Mouse (Mus musculus): ENCODE results near the gene Helz. TPM values are rescaled to one million over a fixed set of nuclear protein-coding genes. Genes with fewer than 3 reads are reported as not detected.

Gene Helz
- polyA plus RNA-seq, 1 experiment, result 17.1 TPM

GRCm38 (mm10) chr11:107743100-107743499 lies 195.4 kb downstream of the Helz start:
- Histone ChIP-seq H3K27ac (ENCODE audit: insufficient read depth, low read length) (no peak overlapping the region), H3K4me3 (ENCODE audit: insufficient read depth, low read length) (no peak overlapping the region), H3K4me1 (ENCODE audit: control insufficient read depth, insufficient read depth, low read length) (peaks cover 2% of the 10 kb centered on the region; the same call in 1 of the 2 replicates)
- no peak for TF ChIP-seq POLR2A (IDR thresholded peaks at IDR 0.05; ENCODE audit: extremely low read depth, insufficient read depth, low read length)
- TF ChIP-seq CTCF (IDR thresholded peaks at IDR 0.05; ENCODE audit: extremely low read depth, insufficient read depth, low read length), result no peak

Other genes starting within 250 kb of the Helz start
- 34.7 and 35.6 TPM in 2 replicates for gene Pitpnc1, start 77.2 kb upstream of the Helz start, polyA plus RNA-seq (2012; rRNA removed)
- gene Psmd12, start 68.4 kb upstream of the Helz start, polyA plus RNA-seq (2012; rRNA removed), result 56.7 and 57.3 TPM in 2 replicates
- 0.33 TPM in 1 of 2 replicates, not detected in the other for gene Cacng1, start 168.6 kb downstream of the Helz start, polyA plus RNA-seq (2012; rRNA removed)
- gene Cacng4, start 246.6 kb downstream of the Helz start, polyA plus RNA-seq (2012; rRNA removed), result 20.2 and 25.5 TPM in 2 replicates

All from cortical plate, adult 2 months (tissue).